Mouse (Mus musculus): Measurements from ENCODE around the gene Notum. TPM values are rescaled to one million over a fixed set of nuclear protein-coding genes. Genes with fewer than 3 reads are reported as not detected.

Gene Notum
- polyA plus RNA-seq, 1 experiment from 2014 or later: 0.49 TPM

GRCm38 (mm10) chr11:120622805-120623204 lies 38.2 kb downstream of the Notum start:
- Histone ChIP-seq H3K4me3 (replicated peaks) (no peak overlapping the region), H3K27ac (no peak overlapping the region), H3K4me1 (peaks cover 24% of the 10 kb centered on the region), H3K9ac (no peak overlapping the region), H3K36me3 (replicated peaks) (peaks cover 67% of the 10 kb centered on the region), H3K9me3 (0 out of 2 replicates have a peak, but pooled peaks cover 2% of the 10 kb centered on the region), H3K27me3 (no peaks in the 10 kb centered on the region), H3K4me2 (no peak overlapping the region)
- no peak for ATAC-seq (ENCODE audit: low FRiP score)
- WGBS: 92% methylated on average over 6 of the region's 6 CpGs

DNA sequence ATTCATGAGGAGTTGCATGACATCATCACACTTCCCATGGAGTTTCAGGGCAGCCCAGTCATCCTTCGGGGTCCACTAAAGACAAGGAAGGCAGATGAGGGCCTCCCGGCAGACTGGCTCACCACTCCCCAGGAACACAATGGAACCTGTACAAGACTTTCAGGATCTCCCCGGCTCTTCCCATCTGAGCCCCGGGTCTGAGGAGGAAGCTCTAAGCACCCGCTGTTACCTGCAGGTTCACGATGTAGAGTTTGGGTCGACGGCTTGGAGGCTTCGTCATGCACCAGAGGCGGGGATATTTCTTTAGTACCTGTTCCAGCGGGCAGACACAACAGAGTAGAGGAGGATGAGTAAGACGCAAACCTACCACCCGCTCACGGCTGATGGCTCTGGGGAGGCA lies 40.8 kb downstream of the Notum start:
- H3K27ac ChIP-seq: no peak overlapping the region
- H3K4me2 ChIP-seq: no peak overlapping the region
- H3K9me3 ChIP-seq: 0 out of 2 replicates have a peak, but pooled peaks cover 2% of the 10 kb centered on the region
- H3K9ac ChIP-seq: no peak overlapping the region
- no peak for ATAC-seq (ENCODE audit: low FRiP score)
- 93% methylated on average over 14 of the region's 14 CpGs for WGBS
- H3K27me3 ChIP-seq: no peaks in the 10 kb centered on the region
- H3K36me3 ChIP-seq (replicated peaks): peaks cover 57% of the 10 kb centered on the region
- H3K4me3 ChIP-seq (replicated peaks): no peak overlapping the region
- H3K4me1 ChIP-seq: peaks cover 30% of the 10 kb centered on the region

DNA sequence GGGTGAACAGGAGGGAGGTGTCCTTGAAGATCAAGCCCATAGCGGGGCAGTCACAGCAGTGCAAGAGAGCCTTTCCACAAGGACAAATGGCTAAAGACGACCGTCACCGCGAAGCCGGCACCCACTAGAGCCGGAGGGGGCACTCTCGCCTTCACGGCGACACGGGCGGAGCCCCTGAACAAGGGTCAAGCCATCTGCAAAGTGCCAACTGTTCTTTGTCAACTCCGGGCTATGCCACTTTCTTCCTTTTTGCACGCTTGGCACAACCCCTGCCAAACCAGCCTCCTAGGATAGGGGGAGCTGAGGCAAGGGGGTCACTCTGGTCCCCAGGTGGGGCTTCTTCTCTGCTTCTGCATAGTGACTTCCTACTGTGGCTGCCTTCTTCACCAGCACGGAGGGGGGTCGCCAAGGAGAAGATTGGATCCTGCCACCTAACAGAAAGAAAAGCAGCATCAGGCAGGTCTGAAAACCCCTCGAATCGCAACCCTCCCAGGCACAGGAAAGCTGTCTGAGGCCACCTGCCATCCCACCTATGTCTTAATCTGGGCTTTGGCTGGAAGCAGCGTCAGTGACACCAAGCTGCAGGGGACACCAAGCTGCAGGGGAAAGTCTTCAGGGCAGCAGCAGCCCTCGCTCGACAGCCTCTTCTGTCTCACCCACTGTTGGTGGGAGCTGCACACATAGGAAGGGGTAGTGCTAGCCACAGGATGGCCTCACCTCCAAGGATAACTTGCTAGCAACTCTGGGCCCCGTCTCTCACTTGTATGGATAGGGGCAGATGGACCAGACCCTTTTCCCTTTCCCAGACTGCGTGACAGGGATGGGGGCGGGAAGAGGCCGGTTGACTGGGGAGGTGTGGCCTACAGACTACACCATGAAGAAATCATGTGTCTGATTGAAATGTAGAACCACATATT lies 42.1 kb downstream of the Notum start:
- 0 out of 2 replicates have a peak, but pooled peaks cover 2% of the 10 kb centered on the region for H3K9me3 ChIP-seq
- H3K36me3 ChIP-seq (replicated peaks): peaks cover 67% of the 10 kb centered on the region
- H3K4me3 ChIP-seq (replicated peaks): no peak overlapping the region
- no peak overlapping the region for H3K9ac ChIP-seq
- ATAC-seq (ENCODE audit: low FRiP score): peak; percentile 31
- no peaks in the 10 kb centered on the region for H3K27me3 ChIP-seq
- WGBS: 94% methylated on average over 25 of the region's 25 CpGs
- H3K4me2 ChIP-seq: no peak overlapping the region
- peak overlapping the region; percentile 75; the same call in 1 of the 2 replicates for H3K27ac ChIP-seq
- H3K4me1 ChIP-seq: peaks cover 23% of the 10 kb centered on the region

GRCm38 (mm10) chr11:120617519-120618112 lies 43.4 kb downstream of the Notum start, which contains the start of gene Pcyt2:
TSS of gene Pcyt2 (minus strand) at chr11:120617936.
- peak within 1 kb of the TSS; percentile 73 for H3K9ac ChIP-seq
- H3K27me3 ChIP-seq: no peaks in the 10 kb centered on the region
- H3K4me3 ChIP-seq (replicated peaks): peak within 1 kb of the TSS; percentile 77
- H3K4me2 ChIP-seq: peak within 1 kb of the TSS; percentile 85
- H3K9me3 ChIP-seq: 0 out of 2 replicates have a peak, but pooled peaks cover 2% of the 10 kb centered on the region
- peaks cover 18% of the 10 kb centered on the region for H3K4me1 ChIP-seq
- ATAC-seq (ENCODE audit: low FRiP score): peak; percentile 96
- peak within 1 kb of the TSS; percentile 75 for H3K27ac ChIP-seq
- peaks cover 72% of the 10 kb centered on the region for H3K36me3 ChIP-seq (replicated peaks)
- under 1% methylated on average over 55 of the region's 56 CpGs for WGBS

GRCm38 (mm10) chr11:120616617-120617294 lies 44.2 kb downstream of the Notum start:
- no peak for ATAC-seq (ENCODE audit: low FRiP score)
- Histone ChIP-seq H3K4me2 (peak overlapping the region; percentile 85), H3K9ac (peak overlapping the region; percentile 73), H3K9me3 (0 out of 2 replicates have a peak, but pooled peaks cover 2% of the 10 kb centered on the region), H3K4me3 (replicated peaks) (peak overlapping the region; percentile 77), H3K4me1 (peaks cover 18% of the 10 kb centered on the region), H3K36me3 (replicated peaks) (peaks cover 72% of the 10 kb centered on the region), H3K27me3 (no peaks in the 10 kb centered on the region), H3K27ac (peak overlapping the region; percentile 75; the same call in 1 of the 2 replicates)
- 60% methylated on average over 4 of the region's 4 CpGs for WGBS

GRCm38 (mm10) chr11:120615606-120616203 lies 45.3 kb downstream of the Notum start:
- 0 out of 2 replicates have a peak, but pooled peaks cover 2% of the 10 kb centered on the region for H3K9me3 ChIP-seq
- no peak overlapping the region for H3K4me3 ChIP-seq (replicated peaks)
- peaks cover 72% of the 10 kb centered on the region for H3K36me3 ChIP-seq (replicated peaks)
- peaks cover 18% of the 10 kb centered on the region for H3K4me1 ChIP-seq
- H3K27ac ChIP-seq: no peak overlapping the region
- H3K27me3 ChIP-seq: no peaks in the 10 kb centered on the region
- ATAC-seq (ENCODE audit: low FRiP score): no peak
- no peak overlapping the region for H3K4me2 ChIP-seq
- H3K9ac ChIP-seq: no peak overlapping the region
- WGBS: 92% methylated on average over 11 of the region's 11 CpGs

DNA sequence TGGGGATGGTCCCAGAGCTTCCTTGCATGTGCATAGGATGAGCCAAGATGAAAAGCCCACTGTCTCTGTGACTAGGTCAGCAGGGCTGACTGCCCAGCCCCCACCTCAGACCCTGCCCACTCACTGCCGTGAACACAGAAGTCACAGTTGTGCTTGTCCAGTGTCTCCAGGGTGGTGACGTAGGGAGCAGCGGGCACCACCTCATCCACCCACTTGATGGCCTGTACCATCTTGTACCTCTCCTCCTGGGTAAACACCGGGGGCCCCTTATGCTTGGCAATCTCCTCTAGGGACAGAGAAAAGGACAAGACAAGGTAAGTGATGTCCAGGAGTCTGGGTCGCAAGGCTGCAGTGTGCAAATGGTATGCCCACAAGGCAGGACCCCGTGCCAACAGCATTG lies 45.8 kb downstream of the Notum start:
- ATAC-seq (ENCODE audit: low FRiP score): no peak
- H3K27ac ChIP-seq: no peak overlapping the region
- H3K9ac ChIP-seq: no peak overlapping the region
- H3K27me3 ChIP-seq: no peaks in the 10 kb centered on the region
- H3K36me3 ChIP-seq (replicated peaks): peaks cover 72% of the 10 kb centered on the region
- 0 out of 2 replicates have a peak, but pooled peaks cover 2% of the 10 kb centered on the region for H3K9me3 ChIP-seq
- peaks cover 18% of the 10 kb centered on the region for H3K4me1 ChIP-seq
- H3K4me2 ChIP-seq: no peak overlapping the region
- no peak overlapping the region for H3K4me3 ChIP-seq (replicated peaks)
- WGBS: 94% methylated on average over 6 of the region's 6 CpGs

- Histone ChIP-seq H3K4me2 (no peak overlapping the region), H3K27ac (no peak overlapping the region), H3K4me3 (replicated peaks) (no peak overlapping the region), H3K36me3 (replicated peaks) (peaks cover 71% of the 10 kb centered on the region), H3K27me3 (peaks cover 9% of the 10 kb centered on the region), H3K4me1 (peaks cover 18% of the 10 kb centered on the region), H3K9ac (no peak overlapping the region), H3K9me3 (0 out of 2 replicates have a peak, but pooled peaks cover 2% of the 10 kb centered on the region)
- 87% methylated on average over 8 of the region's 8 CpGs for WGBS
- no peak for ATAC-seq (ENCODE audit: low FRiP score)
Measured at GRCm38 (mm10) chr11:120613976-120614375, 47.0 kb downstream of the Notum start.

DNA sequence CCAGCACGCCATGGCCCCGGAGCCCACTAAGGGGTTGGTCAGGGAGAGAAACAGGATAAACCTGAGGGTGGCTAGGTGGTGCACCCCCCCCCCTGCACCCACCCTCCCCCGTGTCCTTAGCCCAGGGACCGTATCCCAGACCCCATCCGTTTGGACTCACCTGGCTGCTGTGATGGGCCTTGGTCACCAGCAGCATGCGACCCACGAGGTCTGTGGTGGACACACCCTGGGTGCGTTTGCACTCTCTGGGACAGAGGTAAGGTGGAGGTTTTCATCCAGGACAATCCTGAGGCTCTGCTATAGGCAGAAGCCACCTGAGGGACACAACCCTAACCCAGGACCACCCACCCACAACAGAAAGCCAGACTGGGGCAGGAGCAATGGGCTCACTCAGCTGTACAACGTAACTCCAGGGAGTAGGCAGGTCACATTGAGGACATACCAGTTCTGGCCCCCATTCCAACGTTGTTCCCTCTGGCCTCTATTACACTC lies 47.4 kb downstream of the Notum start:
- Histone ChIP-seq H3K27ac (no peak overlapping the region), H3K9ac (no peak overlapping the region; the same call in 1 of the 2 replicates), H3K4me3 (replicated peaks) (no peak overlapping the region), H3K9me3 (0 out of 2 replicates have a peak, but pooled peaks cover 2% of the 10 kb centered on the region), H3K4me1 (peaks cover 22% of the 10 kb centered on the region), H3K27me3 (peaks cover 13% of the 10 kb centered on the region), H3K36me3 (replicated peaks) (peaks cover 67% of the 10 kb centered on the region), H3K4me2 (no peak overlapping the region)
- ATAC-seq (ENCODE audit: low FRiP score): no peak
- 86% methylated on average over 10 of the region's 10 CpGs for WGBS

GRCm38 (mm10) chr11:120612763-120613162 lies 48.2 kb downstream of the Notum start:
- ATAC-seq (ENCODE audit: low FRiP score): peak; percentile 6; the same call in 1 of the 2 replicates
- peaks cover 21% of the 10 kb centered on the region for H3K4me1 ChIP-seq
- no peak overlapping the region for H3K27ac ChIP-seq
- no peak overlapping the region for H3K9ac ChIP-seq
- H3K4me2 ChIP-seq: no peak overlapping the region
- H3K4me3 ChIP-seq (replicated peaks): no peak overlapping the region
- H3K9me3 ChIP-seq: no peaks in the 10 kb centered on the region
- WGBS: 43% methylated on average over 6 of the region's 6 CpGs
- H3K27me3 ChIP-seq: peaks cover 18% of the 10 kb centered on the region
- peaks cover 62% of the 10 kb centered on the region for H3K36me3 ChIP-seq (replicated peaks)

DNA sequence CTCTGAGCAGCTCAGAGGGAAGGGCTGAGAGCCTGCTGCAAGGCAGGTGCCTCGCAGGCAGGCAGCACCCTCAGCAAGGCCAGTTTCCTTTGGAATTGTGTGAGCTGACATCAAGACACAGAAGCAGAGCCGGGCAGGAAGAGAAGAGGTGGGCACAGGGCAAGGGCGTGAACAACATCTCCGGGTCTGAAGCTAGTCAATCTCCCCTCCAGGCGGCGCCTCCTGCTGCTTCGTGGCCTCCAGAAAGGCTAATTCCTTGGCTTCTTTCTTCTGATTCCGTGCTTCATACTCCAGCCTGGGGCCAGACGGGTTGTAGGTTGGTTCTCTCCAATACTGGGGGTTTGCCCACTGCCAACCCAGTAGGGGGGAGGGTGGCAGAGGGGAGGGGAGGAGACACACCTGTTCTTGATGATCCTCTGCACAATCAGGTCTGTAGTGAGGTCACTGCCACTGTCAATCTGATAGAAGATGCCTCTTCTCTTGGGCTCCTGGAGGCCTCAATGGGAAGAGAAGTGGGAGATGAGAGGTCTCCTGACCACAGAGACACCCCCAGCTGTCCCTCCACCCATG lies 50.4 kb downstream of the Notum start:
- 81% methylated on average over 9 of the region's 9 CpGs for WGBS
- Histone ChIP-seq H3K9ac (no peak overlapping the region), H3K9me3 (no peaks in the 10 kb centered on the region), H3K4me3 (replicated peaks) (no peak overlapping the region), H3K27ac (no peak overlapping the region), H3K27me3 (peaks cover 23% of the 10 kb centered on the region), H3K4me2 (no peak overlapping the region), H3K4me1 (peaks cover 9% of the 10 kb centered on the region), H3K36me3 (replicated peaks) (peaks cover 75% of the 10 kb centered on the region)
- ATAC-seq (ENCODE audit: low FRiP score): no peak

Measured in forebrain, embryonic 12.5 days (tissue).